Mouse (Mus musculus): ENCODE data around the gene Slc26a9.

Gene Slc26a9

DNA sequence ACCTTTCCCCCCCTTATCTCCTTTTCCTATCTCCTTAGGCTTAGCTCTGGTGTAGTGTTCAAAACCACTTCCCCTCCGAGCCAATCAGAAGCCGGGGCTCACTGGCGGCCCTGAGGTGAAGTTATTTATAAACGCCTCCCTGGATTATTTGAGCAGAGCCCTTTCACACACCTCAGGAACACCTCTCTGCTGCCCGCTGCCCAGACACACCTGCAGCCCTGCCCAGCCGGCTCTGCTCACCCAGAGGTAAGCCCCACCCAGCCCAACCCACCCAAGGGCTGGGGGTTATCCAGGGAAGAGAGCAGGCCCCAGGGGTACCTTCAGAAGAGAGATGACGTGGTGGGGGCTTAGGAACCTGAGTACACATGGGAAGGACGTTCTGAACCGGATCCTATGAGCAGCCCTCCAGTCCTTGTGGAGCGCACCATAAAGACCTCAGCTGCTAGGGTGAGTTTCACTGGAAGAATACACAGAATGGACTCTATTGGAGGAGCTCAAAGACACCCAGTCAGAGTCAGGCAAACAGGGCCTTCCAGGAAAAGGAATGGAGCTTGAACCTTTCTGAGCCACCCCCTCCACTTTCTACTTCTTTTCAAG is at the start of gene Slc26a9:
Slc26a9 (plus strand) TSS at position 155 of the 597 bp plus-strand sequence.
- DNase-seq: no peak

DNA sequence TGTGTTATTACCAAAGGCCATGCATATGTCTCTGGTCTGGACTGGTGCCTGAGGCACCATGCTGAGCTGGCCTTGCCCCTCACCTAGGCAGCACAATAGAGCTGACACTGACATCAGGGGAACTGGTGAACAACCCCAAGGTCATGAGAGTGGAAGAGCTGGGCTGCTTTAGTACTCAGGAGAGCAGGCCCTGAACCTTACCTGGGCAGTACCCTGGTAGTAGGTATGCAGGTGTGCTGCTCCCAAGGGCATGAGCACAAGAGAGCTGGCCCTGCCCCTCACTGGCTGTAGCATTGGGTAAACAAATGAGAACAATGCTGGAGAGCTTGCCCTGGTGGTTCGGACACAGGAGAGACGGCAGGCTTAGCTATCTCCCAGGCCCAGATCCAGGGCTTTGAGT is 48.5 kb upstream of the Slc26a9 start:
- no peak for DNase-seq

DNA sequence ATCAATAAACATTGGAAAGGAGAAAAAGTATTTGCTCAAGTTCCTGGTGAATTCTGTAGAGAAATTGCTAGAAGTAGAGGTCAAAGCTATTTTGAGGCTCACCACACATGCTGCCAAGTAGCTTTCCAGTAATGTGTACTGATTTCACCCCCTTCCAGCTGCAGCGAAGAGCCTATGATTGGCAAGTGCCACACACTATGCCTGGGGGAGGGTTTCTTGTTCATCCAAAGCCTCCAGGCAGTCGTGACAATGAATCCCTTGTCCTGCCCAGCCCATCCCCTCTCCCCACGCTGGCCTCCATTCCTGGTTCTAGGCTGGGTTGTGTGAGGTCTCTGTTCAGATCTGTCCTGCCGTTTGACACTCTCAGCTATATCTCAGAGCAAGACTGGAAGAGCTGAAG is 47.5 kb upstream of the Slc26a9 start:
- DNase-seq: no peak

DNA sequence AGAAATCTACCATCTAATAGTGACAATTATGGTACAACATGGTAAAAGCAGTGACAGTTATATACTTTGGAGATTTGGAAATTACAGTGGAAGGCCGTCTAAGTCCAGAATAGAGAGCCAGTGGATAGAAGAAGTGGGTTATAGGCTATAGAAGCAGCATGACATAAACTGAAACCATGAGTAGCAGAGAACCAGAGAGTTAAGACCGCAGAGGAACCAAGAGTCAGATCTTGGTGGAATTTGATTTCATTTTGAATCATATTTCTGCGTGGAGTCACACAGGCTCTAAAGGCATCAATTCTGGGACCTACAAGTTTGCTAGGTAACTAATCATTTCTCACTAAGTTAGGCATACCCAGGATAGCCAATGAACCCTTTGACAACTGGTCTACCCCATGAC is 45.1 kb upstream of the Slc26a9 start:
- no peak for DNase-seq

DNA sequence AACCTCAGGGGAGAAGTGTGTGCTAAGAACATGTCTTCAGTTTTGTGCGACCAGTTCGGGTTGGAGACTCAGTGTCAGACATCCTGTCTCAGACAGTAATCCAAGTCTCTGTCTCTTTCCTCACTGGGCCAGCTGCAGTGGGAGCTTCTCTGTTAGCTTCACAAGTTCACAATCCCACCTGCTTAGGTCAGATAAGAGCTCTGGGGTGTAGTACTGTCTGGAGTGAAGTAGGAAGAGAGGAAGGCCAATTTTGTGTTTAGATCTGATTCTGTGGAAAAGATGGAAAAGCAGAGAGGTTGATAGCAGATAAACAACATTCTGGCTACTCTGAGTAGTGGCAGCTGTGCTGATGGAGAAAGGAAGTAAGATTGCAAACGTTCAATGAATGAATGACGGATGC is 44.2 kb upstream of the Slc26a9 start:
- DNase-seq: no peak

DNA sequence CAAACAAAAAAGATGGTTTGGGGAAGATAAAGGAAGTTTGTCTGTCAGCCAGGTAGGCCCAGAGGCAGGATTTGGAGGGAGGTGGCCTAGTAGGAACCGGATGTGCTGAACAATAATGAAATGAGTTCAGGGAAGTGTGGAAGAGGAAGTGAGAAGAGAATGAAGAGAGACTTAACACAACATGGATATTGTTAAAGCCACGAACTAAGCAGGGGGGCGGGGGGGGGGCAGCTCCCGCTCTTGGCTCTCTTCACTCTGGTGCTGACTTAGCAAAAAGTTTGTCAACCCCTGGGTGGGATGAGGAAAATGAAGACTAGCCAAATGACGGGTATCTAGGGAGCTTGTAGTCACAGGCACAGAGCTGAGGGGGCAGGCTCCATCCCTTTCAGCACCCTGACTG is 43.4 kb upstream of the Slc26a9 start:
- no peak for DNase-seq

DNA sequence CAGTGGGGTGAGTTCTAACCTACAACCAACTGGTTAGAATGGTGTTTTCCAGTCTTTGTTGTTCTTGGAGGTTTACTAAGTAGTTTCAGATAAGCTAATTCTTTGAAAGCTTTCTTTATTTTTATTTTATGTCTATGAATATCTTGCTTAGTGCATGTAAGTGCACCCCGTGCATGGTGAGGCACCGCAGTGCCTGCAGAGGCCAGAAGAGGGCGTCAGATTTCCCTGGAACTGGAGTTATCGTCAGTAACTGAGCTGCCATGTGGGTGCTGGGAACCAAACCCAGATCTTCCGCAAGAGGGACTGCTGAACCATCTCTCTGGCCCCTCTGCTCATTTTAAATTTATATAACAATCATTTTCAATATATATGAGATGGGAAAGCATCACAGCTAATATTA is 42.4 kb upstream of the Slc26a9 start:
- peak in 1 of 2 experiments; percentile 15 for DNase-seq

DNA sequence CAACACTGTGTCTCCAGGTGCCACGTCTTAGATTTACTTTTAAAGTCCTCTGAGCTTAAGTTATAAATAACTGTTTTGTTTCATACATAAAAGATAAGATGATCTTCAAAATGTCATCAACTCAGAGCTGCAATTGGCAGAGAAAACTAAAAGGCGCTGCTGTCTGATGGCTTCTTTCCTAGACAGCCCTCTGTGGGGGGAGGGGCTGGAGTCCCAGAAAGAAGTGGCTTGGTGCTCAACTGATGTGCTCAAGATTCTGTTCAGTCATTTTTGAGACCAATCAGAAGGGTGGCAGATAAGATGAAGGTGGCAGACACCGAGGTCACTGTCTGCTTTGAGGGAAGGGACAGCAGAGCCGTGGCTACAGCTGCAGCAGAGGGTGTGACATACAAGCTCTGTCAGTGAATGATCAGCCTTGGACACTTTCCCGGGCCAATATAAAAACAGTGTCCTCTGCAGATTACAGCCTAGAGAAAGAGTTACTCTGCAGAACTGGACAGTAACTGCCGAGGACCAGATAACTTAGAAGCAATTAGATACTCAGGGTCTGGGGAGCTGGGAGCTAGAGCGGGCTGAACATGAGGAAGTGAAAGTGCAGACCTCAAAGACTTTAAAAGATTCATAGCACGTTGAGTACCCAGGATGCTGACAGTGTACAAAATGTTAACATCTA is 41.6 kb upstream of the Slc26a9 start:
- no peak for DNase-seq

DNA sequence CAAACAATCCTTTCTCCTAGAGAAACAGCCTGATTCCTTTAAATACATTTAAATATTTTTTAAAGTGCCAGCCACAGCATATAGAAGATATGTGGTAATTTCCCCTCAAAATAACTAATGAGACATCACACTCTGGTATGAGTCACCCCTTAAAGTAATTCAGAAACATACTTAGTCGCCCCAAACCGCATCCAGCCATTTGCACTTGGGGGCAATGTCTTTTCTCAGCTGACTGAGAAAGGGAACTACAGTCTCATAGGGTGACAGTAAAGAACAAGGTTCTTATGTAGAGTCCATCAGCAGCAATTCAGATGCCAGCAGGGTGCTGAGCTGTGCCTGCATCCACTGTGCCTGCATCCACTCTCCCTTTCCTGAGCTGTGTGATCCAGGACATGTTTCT is 40.3 kb upstream of the Slc26a9 start:
- DNase-seq: no peak

DNA sequence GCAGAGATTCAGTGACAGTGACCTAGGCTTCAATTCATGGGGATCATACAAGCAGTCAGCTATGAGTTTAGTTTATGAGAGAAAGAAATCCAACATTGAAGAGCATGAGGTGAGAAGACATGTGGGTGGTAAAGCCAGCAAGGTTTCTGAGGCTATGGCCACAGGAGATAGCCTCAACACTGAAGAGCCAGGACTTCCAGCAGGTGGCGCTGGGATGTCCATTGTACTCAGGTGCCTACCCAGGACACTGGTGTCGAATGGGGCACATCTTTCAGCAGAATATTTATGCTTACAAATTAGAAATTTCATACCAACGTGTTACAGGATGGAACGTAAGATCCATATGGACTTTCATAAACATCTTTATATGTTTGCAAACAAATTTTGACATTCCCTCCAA is 35.5 kb upstream of the Slc26a9 start:
- peak; percentile 55 to 59 for DNase-seq

DNA sequence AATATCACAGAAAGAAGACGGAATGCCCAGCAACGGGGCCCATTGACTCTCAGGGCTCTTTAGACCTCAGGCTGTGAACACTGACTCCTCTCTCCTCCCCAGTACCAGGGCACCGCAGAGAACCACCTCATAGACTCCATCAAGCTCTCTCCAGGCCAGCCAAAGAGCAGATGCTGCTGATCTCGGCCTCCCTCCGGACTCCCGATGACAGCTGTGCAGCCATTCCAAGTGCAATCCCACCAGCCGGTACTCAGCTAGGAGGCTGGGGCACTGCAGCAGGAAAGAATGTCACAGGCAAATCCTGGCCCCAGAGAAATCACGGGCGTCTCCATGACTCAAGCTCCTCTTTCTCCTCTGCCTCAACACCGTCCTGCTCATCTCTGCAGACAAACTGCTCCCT is 32.3 kb upstream of the Slc26a9 start:
- DNase-seq: no peak

DNA sequence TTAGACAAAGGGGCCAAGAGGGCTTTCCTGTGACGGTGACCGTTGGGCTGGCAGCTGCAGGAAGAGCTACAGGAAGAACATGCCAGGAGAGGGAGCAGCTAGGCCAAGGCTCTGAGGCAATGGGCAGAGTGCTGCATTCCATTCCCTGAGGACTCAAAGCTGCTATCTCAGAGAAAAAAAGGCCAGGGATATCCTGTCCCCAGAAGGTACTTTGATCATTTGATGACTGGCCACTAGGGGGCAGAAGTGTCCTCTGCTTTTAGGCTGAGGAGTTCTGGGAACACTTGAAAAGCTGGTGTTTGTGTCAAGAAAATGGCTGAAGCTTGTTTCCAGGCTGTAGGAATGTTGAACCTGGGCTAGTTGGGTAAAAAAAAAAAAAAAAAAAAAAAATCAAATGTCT is 31.4 kb upstream of the Slc26a9 start:
- peak; percentile 51 to 65 for DNase-seq

DNA sequence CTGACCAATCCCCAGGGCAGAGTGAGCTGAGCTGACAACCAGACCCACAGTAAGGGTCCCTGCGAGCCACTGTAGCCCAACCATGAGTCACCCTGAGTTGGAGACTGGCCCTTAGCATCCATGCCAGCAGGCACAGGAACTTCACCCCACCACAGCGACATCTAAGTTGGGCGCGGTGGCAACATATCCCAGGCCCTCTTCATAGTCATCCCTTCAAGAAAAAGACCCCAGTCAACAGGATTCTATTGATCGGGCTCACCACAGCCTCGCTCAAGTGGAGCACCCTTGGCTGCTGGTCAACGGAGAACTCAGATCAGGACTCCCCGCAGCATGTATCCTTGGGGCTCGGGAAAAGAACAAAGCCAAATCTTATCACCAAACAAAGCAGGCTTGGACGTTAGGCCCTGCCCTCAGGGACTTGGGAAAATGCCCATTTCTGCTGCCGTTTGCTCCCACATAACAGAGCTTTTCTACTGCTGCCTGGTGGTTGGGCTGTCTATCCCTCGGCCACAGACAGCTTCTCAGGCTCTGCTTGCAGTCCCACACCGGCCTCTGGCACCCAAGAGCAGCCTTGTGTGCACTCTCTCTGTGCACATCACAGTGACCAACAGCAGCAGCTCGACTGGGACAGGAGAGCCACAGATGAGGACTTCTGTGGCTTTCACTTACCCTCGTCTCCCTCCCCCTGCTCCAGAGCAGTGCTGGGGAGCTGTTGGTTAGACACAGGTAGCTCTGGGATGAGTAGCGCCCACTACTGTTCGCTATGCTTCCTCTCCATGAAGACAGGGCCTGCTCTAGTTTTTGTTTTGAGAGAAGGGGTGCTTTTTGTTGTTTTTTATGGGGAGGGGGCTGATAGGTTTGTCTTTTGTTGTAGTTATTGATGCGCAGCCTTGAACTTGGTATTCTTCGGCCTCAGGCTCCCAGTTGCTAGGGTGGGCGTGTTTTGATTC is 29.2 kb upstream of the Slc26a9 start:
- DNase-seq: no peak

DNA sequence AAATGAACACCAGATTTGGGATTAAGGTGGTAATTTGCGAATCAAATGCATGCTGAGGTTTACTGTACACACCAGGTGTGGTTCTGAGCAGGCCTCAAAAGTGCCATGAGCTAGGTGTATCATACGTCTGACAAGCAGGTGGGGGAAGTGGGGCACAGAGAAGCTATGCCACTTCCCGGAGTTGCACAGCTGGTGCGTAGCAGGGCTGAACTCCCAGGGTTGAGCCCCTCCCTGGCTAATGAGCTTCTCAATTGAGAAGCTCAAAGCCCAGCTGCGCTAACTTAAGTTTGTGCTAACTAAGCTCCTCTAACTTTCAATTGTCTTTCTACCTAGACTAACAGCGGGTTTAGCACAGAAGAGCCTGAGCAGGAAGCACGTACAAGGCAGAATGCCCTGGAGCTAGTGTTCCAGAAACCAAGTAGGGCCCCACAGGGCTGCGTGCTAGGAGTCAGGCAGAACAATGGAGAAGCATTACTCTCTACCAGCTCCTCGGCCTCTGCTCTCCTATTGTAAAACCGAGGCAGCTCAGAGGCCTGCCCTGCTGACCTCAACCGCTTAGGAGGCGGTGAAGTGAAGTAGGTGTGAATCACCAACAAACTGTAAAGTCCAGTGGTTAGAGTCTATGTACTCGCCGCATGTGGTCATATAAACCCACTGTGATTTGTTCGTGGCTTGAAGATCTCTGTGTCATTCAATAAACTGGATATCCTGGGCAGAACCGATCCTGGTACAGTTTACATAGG is 24.7 kb upstream of the Slc26a9 start:
- DNase-seq: peak; percentile 22 to 53

DNA sequence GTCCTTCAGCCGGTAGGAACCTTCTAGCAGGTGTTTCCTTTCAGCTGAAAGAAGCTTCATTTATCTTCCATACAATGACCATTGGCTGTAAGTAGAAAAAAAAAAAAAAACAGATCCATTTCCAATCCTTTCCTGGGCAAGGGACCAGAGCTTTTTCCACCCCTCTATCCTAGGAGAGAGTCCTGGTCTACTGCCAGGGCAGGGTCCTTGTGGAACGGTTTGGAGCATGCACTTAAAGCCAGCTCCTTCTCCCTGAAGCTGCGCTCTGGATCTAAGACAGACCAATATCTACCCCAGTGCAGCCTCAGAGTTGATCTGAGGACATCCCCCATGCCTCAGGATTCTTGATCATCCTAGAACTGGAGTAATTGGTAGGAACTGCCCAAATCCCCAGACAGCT is 21.8 kb upstream of the Slc26a9 start:
- no peak for DNase-seq

DNA sequence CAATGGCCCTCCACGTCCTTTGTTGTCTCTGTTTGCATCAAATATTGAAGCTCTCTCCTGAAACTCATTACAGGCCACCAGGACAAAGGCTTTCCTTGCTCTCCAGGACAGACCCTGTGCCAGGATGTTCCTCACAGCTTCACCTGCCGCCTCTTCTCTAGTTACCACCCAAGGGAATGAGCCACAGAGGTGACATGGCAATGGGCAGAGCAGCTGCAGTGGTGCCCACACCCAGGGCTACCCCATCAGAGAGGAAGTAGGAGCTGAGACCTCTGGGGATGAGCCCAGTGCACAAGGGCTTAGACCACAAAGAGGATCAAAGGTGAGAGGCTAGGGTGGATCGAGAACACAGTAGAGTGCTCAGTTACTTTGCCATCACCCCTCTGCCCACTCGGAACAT is 20.3 kb upstream of the Slc26a9 start:
- DNase-seq: no peak

DNA sequence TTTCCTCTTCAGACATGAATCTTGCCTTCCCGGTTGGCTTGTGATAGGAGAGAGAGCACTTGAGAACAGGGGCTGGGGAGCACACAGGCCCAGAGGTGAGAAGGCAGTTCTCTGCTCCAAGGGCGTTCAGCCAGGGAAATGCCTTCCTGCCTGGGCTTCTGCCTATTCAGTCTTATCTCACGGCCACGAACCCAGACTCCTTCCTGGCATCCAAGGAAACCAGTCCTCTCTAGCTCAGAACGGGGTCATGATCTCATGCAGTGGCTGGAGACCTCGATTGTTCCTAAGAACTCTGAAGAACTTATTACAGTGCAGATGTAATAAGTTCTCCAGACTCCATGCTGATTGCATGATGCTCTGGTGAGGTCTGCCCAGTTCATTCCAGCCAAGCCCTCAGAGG is 17.2 kb upstream of the Slc26a9 start:
- DNase-seq: no peak

DNA sequence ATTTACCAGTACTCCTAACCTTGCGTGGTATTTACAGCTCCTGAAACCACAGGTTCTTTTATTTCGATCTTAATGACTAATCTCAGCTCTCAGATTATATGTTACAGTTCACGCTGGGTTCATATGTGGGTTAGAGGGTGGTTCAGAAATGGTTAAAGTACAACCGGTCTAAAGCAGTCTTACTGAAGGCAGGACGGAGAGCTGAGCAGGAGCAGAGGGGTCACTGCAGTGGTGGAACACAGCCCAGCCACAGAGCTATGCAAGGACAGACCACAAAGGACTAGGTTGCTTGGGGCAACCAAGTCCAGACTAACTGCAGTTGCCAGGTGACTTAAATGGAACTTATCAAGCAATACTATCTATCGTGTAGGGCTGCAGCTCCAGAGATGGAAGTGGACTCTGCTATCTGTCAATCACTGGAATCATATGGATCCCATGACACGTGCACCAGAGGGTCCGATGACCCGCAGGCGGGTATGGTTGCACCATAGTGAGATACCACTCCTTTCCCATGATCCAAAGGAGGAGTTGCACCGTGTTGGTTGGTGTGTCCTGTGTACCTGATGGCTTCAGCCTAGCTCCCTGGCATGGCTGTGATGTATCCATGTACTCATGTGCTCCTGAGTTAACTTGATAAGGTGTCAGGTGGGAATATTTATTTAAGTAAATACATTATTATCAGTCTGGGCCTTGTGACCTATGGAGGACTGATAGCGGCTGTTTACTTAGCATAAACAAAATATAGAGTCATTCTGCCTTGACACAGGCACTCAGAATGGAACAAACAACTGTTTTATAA is 13.0 kb upstream of the Slc26a9 start:
- DNase-seq: no peak

DNA sequence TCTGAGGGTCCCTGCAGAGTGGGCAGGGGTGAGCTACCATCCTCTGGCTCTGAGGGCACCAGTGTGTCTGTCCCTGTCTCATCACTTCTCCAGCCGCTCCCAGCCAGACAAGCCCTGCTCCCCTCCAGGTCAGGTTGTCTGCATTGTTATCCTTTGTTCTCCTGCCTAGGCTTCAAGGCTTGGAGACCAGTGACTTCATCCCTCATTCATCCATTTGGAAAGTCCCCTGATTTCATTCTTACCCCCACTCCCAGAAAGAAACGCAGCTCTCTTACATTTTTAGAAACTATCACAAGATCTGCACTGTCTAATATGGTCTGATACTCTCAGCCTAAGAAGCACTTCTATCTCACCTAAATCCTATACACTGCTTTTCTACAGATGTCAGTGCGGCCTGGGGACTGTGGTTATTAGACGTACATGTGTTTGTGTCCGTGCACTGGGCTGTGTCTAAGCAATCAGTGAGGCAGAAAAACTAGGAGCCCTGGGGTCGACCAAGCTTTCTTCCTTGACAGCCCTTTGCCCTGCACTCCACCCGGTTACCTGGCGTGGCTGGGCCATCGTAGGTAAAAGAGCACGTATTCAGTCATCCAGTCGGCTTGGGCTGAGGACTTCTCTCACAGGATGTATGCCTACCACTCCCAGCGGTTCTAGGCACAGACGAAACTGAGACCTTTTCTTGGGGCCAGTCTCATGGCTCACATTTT is 10.2 kb upstream of the Slc26a9 start:
- no peak for DNase-seq

DNA sequence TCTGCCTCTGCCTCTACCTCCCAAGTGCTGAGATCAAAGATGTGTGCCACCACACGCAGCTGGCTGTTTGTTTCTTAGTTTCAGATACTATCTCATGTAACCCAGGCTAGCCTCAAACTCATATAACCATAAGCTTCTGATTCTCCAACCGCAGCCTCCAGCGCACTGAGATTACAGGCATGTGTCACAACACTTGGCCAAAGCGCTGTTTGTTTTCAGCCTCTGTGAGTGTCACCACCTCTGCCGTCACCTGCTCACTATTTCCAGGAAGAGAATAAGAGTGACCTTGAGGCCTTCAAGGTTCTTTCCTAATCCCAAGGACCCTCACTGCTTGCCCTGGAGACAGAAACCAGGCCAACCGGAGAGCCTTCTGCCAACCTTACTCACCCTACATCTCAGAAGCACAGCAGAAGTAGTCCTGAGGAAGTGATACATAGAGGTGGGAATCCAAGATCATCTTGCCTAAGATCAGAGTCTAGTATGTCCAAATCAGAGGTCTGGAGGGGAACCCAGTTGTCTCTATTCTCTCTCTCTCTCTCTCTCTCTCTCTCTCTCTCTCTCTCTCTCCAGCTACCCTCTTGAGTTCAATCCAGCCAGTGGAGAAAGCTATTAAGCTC is 9.1 kb upstream of the Slc26a9 start:
- no peak for DNase-seq

DNA sequence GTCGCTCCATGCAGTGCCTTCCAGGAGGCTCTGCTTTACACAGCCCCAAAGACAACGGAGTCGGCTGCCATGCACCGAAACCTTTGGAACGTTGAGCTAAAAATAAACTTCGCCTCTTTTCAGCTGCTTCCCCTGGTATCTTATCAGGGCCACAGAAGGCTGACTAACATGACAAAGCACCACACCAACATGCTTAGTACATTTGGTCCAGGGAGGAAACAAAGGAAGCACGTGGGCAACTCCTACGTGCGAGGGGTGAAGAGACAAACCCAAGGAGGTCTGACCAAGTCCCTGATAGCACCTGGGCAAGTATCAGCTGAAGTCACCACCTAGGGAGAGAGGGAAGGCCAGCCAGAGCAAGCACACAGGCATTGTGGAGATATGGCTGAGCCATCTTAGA is 7.3 kb upstream of the Slc26a9 start:
- no peak for DNase-seq
